Mouse (Mus musculus) cerebellum, adult 2 months (tissue): ENCODE measurements around the gene Ssb.
"Not testable (repeated sequence)": the region's sequence is repeated elsewhere in the genome, so short reads cannot be mapped to it uniquely, and the experiment has no call there.

ENCODE experiments used
- CTCF ChIP-seq: fragments of 200-500 bp; IDR thresholded peaks from 2 replicates; pipeline ENCODE4 v1.5.1; 2011; ENCODE audit warnings: low read depth, mild to moderate bottlenecking, control low read depth, low read length, moderate library complexity, borderline replicate concordance; ENCODE audit not compliant: insufficient read depth
- POLR2A ChIP-seq: fragments of 200-500 bp; IDR thresholded peaks from 2 replicates; pipeline ENCODE4 v1.6.1; 2011; ENCODE audit warnings: low read length, control low read depth, borderline replicate concordance; ENCODE audit not compliant: insufficient read depth

- not testable (repeated sequence) for TF ChIP-seq CTCF, POLR2A
These were observed 46.0 kb downstream of the Ssb start for GRCm38 (mm10) chr2:69907394-69907793.
